Mouse (Mus musculus) urinary bladder, adult 2 months (tissue): Measurements from ENCODE around the gene Foxk1. TPM values are rescaled to one million over a fixed set of nuclear protein-coding genes. Genes with fewer than 3 reads are reported as not detected.
A peak's percentile ranks its signal among the peaks of the same experiment; 100 is the strongest.

Source experiments
- DNase-seq: peaks from one replicate; pipeline ENCODE4 v3.0.0; 2022; ENCODE audit warnings: low spot score
- polyA plus RNA-seq: library from polyadenylated mRNA; depleted of rRNA; stranded (reverse); fragments of >200 nt; gene quantifications from 2 replicates; pipeline ENCODE4 v1.2.3, GENCODE M21; 2012

The Foxk1 gene
- polyA plus RNA-seq, 1 experiment = 13.8 TPM

DNA sequence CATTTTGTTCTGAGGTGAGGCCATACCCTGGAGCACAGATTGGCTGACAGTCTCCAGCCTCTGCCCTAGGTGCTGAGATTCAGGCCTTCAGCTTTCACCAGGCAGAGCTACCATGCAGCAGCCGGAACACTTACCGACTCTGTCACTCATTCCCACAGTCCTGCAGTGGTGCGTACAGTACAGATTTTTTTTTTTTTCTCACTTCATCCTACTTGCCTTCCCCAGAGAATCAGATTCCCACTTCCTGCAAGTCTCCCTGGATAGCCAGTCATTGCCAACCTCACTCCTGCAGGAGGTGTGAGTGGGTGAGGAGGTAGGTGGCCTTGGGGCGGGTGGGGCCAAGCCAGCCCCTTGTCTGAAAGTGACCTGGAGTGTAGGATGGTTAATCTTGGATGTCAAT, 19.0 kb downstream of the Foxk1 start:
- DNase-seq = no peak

- DNase-seq = no peak
Observed at GRCm38 (mm10) chr5:142420920-142421319, 19.6 kb downstream of the Foxk1 start.

DNA sequence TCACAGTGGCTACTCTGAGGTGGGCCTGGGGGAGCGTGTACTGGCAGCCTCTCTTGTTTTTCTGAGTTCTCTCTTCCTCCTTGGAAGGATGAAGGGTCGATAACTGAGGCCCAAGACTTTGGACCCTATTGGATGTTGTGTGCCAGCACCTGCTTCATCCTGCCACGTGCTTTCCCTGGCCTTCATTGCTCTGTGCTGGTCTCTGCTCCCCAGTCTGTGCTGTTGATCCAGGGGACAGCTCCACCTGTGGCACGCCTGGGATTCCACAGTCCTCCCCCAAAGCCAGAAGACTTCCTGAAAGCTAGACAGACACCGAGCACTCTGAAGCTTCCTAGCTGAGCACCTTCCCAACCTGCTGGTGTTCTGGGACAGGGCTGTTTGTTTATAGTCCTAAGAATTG, 20.6 kb downstream of the Foxk1 start:
- DNase-seq = no peak

- DNase-seq = no peak
Observed at GRCm38 (mm10) chr5:142423141-142423540, 21.8 kb downstream of the Foxk1 start.

- no peak for DNase-seq
Observed at GRCm38 (mm10) chr5:142423701-142424100, 22.4 kb downstream of the Foxk1 start.

DNA sequence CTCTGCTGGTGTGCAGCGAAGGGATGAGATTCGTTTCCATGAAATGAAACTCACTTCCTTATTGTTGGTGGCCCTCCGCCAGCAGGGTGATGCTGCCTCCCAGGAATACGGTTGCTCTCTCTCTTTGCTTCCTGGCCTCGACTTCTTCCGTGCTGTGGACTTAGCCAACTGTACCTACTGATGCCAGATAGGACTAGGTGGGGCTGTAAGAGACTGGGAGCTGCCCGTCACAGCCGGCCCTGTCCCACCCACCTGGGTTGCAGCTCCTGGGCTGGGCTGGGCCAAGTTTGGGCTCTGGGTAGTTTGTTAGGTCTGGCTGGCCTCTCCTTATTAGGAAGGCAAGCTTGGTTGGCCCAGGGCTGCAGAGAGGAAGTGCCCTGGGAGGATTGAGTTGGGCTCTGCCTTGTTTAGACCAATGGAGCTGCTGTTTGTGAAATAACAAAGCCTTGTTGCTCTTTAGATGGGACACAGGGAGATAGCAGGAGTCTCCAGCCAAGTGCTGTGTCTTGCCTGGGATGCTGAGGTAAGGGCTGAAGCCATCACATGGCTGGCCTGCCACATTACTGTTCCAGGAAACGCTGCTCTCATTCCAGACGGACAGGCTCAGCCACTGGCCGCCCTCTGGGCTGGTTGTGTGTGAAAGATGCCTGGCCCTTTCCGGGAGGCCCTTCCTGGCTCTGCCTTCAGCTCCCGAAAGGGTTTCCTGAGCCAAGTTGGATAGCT, 23.5 kb downstream of the Foxk1 start:
- peak; percentile 51 for DNase-seq

DNA sequence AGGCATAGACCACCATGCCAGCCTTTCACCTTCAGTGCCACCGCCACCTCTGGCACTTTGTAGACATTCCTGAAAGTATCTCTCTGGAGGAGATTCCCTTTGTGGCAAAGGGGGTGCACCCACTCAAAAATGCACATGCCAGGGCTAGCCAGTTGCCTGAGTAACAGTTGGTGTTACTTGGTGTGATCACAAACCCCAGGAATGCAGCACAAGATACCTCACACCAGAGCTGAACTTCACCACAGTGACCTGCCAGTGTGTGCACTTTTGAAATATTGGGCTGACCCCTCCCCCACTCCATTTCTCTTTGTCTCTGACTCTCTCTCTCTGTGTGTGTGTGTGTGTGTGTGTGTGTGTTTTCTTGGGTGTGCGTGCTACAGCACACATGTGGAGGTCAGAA, 25.2 kb downstream of the Foxk1 start:
- DNase-seq = no peak

DNA sequence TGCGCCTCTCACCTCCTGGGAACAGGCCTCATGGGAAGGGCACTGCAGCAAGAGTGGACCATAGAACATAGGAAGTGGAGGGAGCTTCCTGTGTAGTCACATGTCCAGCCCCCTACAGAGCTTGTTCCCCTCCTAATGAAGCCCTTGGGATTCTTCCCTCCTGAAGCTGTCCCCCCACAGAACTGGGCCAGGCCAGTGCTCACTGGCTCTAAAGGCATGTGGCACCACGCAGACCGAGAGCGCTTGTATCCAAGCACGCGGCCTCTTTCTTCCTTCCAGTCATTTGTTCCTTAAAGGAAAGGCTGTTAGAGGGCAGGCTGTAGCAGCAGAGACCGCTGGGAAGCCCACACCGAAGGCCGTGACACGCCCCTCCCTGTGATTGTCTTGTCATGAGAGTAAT, 26.6 kb downstream of the Foxk1 start:
- DNase-seq = no peak

DNA sequence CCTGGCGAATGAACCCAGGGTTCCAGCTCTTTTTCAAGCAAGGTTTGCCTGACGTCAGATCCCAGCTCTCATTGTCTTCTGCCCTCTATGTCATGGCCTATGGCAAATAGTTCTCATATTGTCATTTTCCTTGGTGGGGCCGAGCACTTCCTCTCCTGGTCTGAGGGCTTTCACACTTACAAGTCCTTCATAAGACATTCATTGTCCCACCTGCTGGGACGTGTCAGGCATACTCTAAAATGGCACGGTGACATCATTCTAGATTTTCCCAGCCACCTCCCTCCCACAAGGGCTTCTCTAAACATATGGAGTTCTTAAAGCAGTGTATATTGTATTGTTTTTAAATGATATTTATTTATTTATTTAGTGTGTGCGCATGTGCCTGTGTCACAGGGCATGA, 27.4 kb downstream of the Foxk1 start:
- DNase-seq = no peak

DNA sequence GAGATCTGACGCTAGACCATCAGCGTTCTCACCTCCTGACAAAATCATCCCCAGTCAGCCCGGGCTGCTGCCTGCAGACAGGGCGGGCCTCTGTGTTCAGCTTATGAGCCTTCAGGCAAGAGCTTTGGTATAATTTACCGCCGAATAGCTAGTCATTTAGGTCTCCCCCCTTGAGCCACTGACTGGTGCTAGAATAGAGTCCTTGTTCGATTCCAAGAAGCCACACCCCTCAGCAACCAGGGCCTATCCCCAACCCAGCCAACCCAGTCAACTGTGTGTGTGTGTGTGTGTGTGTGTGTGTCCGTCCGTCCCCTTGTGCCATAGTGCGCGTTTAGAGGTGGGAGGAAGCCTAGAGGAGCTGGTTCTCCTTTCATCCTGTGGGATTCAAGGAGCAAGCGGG, 29.7 kb downstream of the Foxk1 start:
- DNase-seq = no peak

GRCm38 (mm10) chr5:142431811-142432434, 30.6 kb downstream of the Foxk1 start:
- DNase-seq = no peak

DNA sequence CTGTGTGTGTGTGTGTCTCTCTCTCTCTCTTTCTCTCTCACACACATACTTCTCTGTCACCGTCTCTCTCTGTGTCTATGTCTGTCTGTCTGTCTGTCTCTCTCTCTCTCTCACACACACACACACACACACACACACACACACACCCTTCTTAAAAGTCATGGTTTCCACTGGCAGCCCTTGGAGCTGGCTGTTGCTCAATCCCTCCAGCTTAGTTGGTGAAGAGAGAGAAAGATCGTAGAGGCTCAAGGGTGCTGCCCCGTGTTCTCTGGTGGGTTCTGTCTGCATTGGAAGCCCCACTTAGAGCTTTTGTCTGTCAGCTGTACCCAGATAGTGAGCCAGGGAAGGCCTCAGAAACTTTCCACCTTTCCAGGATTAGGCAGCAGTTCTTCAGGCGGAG, 31.4 kb downstream of the Foxk1 start:
- no peak for DNase-seq

DNA sequence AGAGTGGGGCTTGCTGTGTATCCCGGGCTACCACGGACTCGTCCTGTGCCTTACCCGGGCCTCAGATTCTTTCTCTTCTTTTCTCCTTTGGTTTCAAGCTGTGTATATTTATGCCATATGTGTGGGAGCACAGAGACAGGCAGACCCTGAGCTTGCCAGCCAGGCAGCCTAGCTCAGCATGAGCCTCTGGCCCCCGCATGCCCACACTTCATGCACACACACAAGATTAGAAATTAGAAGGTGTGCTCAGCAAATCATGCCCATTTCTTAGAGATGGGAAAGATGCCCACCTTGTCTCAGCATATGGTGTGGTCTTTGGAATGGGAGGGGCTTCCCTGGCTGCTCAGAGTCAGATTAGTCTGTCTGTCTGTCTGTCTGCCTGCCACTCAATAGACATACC, 32.8 kb downstream of the Foxk1 start:
- DNase-seq = no peak

DNA sequence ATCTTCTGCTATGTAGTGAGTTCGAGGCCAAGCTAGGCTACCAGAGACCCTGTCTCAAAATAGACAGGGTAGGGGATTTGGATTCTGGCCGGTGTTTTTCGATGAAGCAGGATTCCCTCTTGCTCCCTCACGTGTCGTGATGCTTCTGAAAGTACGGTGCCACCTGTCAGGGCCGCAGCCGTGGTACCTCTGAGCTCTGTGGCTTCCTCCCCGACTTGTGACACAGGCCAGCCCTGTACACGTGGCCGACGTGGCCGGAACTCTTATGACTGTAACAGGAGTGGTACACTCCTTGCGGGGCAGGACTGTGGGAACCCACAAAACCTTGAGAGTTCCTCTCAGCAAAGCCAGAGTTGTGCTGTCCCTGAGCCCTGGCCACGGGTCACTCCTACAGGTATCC, 34.4 kb downstream of the Foxk1 start:
- no peak for DNase-seq

DNA sequence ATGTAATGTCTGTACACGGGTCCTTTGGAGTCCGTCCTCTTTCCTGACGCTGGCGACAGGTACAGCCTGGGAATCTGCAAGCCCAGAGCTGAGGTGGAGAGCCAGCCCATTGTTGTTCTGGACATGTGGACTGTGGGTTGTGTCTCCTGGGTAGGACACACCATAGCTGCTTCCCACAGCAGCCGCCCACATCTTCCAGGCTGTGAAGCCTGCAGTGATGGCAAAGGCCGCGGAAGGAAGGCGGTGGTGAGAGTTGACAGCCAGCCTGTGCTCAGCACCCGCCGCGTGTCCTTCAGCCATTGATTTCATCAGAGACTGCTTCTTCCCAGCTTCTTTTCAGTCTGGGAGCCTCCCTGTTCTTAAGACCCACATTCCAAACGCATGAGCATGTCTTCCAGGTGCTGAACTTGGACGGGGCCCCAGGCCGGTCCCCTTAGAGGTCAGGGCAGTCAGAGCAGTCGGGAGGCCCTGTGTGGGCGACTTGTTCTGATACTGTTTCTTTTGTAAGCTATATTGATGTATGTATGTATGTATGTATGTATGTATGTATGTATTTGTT, 37.2 kb downstream of the Foxk1 start:
- no peak for DNase-seq

- DNase-seq = peak; percentile 43
Observed at GRCm38 (mm10) chr5:142439911-142440432, 38.7 kb downstream of the Foxk1 start.

GRCm38 (mm10) chr5:142440451-142441147, 39.3 kb downstream of the Foxk1 start:
- peak; percentile 78 for DNase-seq

DNA sequence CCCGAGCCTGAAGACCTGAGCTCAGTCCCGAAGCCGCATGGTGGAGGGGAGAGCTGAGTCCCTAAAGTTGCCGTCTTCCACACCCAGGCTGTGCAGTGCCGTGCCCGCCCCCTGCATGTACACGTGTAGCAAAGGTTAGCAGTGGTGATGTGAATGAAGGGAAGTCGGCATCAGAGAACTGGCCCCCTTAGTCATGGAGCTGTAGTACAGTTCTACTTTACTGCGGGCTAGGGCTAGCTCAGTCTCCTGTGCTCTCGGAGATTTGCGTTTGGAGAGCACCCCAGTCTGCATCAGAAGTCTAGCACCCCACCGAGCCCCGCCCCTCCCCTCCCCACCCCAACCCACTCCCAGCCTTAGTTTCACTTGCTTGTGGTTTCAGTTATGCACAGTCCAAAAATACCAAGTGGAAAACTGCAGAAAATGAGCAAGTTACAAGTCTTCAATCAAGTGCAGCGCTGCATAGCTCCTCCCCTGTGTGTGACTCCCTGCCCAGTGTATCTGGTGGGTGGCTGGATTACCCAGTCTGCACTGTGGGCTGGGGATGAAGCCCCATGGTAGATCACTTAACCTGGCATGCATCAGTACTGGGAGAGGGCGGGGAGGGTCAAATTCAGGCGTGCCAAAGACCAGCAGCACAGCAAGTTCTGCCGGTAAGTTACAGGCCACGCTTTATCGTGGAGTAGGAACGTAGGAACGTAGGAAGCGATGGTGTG, 40.2 kb downstream of the Foxk1 start:
- DNase-seq = no peak

DNA sequence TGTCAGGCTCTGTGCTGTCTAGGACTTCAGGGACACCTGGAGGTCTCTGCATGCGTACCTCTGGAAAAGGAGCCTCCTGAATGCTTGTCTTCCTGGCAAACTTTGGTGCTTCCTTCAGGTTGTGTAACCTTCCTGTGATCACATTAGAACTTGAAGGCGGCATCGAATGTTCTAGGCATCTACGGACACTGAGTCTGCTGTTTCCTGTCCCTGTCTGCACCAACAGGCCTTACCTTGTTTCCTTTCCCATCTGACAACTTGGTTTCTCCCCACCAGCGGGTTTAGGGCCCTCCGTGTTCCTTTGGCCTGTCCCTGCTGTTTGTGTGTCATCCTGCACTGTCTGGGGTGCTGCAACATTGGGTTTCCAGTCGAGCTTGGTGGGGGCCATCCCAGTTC, 40.7 kb downstream of the Foxk1 start:
- DNase-seq = no peak

DNA sequence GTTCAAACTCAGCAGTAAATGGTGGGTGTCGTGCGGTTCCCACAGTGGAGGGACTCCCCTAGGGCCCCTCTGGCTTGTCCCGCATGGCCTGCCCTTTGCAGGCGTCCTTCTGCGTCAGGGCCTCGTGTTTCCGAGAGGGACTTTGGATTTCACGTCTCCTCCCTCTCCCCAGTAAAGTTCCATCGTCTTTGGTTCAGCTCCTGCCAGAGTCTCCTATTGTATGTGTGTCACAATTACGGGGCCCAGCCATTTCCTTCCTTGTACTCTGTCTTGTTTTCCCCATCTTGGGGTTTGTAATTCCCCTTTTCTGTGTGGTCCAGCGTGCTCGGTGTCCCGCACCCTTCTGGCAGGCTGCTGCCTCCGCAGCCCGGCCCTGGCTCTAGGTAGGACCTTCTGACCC, 42.2 kb downstream of the Foxk1 start:
- DNase-seq = no peak

- DNase-seq = no peak
Observed at GRCm38 (mm10) chr5:142443994-142444393, 42.7 kb downstream of the Foxk1 start.
